Mouse (Mus musculus) c-Kit-positive CD71-negative TER-119-negative erythroid progenitor cells, embryonic 14.5 days (primary cell): ENCODE data around the gene Ccdc6.
"Not testable (repeated sequence)": the region's sequence is repeated elsewhere in the genome, so short reads cannot be mapped to it uniquely, and the experiment has no call there.

Source experiments
- DNase-seq: peaks from one replicate; pipeline ENCODE4 v3.0.0-alpha.2; 2013; ENCODE audit warnings: low read depth

Ccdc6 gene

DNA sequence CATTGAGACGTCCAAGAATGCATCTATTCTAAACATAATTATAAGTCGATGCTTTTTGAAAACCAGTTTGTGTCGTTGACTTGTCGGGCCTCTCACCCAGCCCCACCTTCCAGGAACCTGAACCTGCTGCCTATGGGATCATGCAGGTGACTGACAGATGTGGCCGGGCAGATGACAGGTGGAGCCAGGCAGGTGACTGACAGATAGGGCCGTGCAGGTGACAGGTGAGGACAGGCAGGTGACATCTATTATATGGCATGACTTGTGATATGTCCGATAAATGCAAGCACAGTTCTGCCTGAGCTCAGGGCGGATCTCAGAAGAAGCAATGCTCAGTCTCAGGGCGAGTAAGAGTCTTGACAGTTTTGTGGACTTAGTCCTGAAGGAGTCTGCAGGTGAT, 114.4 kb downstream of the Ccdc6 start:
- DNase-seq: no peak

DNA sequence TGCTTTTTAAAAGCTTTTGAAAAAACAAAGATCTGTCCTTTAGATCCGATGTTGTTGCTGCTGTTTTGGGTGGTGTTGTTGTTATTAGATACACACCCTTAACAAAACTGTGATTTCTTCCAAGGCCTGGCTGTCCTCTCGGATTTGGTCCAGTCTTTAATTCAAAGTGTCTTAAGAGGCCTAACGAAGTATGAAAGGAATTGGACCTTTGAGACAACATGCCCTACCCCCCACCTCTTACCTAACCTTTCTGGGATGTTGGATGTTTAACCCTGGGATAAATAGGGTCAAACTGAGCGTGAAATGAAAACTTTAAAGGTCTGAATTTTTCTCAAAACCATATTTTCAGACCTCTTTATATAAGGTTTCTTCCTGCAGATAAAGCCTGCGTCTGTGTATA, 124.0 kb downstream of the Ccdc6 start:
- no peak for DNase-seq

DNA sequence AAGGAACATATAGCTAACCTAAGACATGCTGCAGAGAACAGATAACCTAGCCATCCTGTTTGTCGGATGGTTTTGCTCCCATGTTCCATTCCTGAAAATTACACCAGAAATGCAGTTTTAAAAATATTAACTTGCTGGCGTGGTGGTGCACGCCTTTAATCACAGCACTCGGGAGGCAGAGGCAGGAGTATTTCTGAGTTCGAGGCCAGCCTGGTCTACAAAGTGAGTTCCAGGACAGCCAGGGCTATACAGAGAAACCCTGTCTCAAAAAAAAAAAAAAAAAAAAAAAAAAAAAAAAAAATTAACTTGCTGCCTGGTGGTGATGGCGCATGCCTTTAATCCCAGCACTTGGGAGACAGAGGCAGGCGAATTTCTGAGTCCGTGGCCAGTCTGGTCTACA, 125.3 kb downstream of the Ccdc6 start:
- not testable (repeated sequence) for DNase-seq

DNA sequence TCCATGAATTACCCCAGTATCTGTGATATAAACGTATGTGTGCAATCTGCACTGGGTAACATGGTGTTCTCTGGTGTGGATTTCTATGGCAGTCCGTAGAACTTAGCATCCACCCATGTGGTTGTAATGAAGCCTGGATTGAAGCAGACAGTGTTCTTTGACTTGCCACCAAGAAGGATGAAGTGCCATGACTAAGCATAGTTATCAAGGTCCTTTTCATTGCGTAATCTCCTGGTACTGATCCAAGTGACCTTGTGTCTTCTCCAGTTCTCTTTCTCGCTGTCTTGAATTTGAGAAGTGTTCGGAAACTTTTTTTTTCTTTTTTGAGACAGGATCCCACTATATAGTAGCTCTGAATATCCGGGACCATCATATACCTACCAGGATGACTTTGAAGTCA, 127.7 kb downstream of the Ccdc6 start:
- no peak for DNase-seq

DNA sequence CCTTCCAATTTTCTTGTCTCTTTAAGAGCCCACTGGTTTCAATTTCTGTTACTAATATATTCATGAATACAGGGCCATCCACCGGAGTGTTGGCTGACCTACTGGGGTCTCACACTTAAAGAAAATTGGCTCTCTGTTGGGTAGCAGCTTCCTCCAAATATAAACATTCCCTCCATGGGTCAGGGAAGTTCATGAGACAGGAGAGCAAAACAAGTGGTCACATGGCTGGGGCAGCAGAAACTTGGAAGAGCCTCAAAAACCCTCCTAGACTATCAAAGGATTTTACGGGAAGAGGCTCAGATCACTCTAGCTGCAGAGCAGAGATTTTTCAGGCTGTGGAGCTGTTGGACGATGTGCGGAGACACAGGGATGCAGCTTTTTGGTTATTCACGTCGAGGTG, 128.8 kb downstream of the Ccdc6 start:
- DNase-seq: no peak

DNA sequence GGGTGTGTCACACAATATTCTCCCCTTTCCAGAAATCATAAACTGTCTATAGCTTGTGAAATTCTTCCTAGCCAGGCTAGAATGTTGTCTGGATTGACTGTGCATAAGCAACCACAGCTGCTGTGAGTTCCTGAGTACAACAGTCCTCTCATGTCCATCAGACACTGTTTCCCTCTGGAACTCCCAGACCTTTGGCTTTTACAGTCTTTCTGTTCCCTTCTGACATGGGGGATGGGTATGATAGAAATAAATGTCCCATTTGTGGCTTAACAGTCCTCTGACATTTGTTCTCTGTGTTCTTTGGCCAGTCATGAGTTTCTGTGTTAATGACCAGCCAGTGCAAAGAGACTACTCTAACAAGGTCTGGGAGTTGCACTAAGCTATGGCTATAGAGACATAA, 129.7 kb downstream of the Ccdc6 start:
- no peak for DNase-seq

DNA sequence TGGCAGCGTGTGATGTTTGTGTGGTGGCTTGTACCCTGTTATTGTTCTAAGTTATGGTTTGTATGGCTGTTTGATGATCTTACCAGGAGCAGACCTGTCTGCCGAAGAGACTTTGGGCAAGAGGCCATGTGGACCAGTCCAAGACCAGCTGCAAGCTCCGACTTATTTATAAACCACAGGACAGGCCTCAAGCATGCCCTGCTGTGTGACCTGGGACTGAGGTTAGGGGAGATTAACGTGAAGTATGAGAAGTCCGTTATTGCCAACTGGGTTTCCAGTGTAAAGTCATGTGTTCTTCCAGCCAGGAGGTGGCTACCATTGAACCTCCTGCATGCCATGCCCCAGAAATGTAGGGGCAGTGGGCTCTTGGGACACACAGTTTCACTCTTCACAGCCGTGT, 133.4 kb downstream of the Ccdc6 start:
- no peak for DNase-seq

DNA sequence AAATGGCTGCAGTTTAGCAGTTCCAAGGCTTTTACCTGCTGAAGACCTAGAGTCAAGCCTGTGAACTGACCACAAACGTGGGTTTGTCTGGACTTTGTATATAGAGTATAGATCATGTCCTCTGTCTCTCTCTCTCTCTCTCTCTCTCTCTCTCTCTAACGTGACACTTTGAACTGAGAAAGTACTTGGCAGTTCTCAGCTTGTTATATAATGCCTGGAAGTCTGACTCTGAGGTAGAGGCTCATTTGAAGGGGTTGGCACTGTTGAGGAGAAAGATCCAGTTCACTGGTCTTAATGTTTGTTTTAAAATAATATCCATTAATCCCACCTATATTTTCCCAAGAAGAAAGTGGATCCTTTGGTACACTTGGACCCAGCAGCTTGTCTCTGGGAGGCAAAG, 141.0 kb downstream of the Ccdc6 start:
- no peak for DNase-seq
